Mouse (Mus musculus) lung, adult 2 months (tissue): ENCODE measurements around the gene Ppl.

Experiments used
- CTCF ChIP-seq: fragments of 200-500 bp; IDR thresholded peaks from 2 replicates; pipeline ENCODE4 v1.5.1; 2011; ENCODE audit warnings: mild to moderate bottlenecking, low read length, control low read depth; ENCODE audit not compliant: insufficient read depth
- POLR2A ChIP-seq: fragments of 200-500 bp; IDR thresholded peaks from 2 replicates; pipeline ENCODE4 v1.6.1; 2011; ENCODE audit warnings: low read depth, mild to moderate bottlenecking, control low read depth, low read length, borderline replicate concordance; ENCODE audit errors: extremely low read depth

- no peak for TF ChIP-seq CTCF
- no peak for TF ChIP-seq POLR2A
Measured at GRCm38 (mm10) chr16:5164327-5164726, 32.1 kb upstream of the Ppl start.
